Mouse (Mus musculus) heart, embryonic 13.5 days (tissue): ENCODE results near the gene Smn1. TPM values are rescaled to one million over a fixed set of nuclear protein-coding genes. Genes with fewer than 3 reads are reported as not detected.
"Not testable (repeated sequence)": the region's sequence is repeated elsewhere in the genome, so short reads cannot be mapped to it uniquely, and the experiment has no call there.

ENCODE experiments used
- ATAC-seq: fragments of 200-750 bp; cut with Nextera tagmentation; 2 replicates; pipeline ENCODE4 v1.8.0; 2017; ENCODE audit warnings: moderate TSS enrichment; ENCODE audit not compliant: insufficient number of reproducible peaks, low FRiP score, low TSS enrichment; ENCODE audit errors: extremely low read depth
- H3K27ac ChIP-seq: fragments of 300-500 bp; sonication (generic); replicated peaks from 2 replicates; pipeline ENCODE4 v1.5.1; 2015; ENCODE audit warnings: moderate library complexity, mild to moderate bottlenecking, inconsistent platforms
- H3K27me3 ChIP-seq: fragments of 300-500 bp; sonication (generic); replicated peaks from 2 replicates; pipeline ENCODE4 v1.6.1; 2015; ENCODE audit warnings: mild to moderate bottlenecking, inconsistent platforms
- H3K36me3 ChIP-seq: fragments of 300-500 bp; sonication (generic); 2 replicates; pipeline ENCODE4 v1.6.1; 2015; ENCODE audit warnings: mild to moderate bottlenecking, inconsistent platforms
- H3K4me1 ChIP-seq: fragments of 300-500 bp; sonication (generic); 2 replicates; pipeline ENCODE4 v1.6.1; 2015; ENCODE audit warnings: inconsistent platforms
- H3K4me2 ChIP-seq: fragments of 300-500 bp; sonication (generic); 2 replicates; pipeline ENCODE4 v1.6.1; 2015; ENCODE audit warnings: inconsistent platforms, mild to moderate bottlenecking, moderate library complexity
- H3K4me3 ChIP-seq: fragments of 300-500 bp; sonication (generic); 2 replicates; pipeline ENCODE4 v1.5.1; 2015; ENCODE audit warnings: moderate library complexity, mild to moderate bottlenecking, inconsistent platforms
- H3K9ac ChIP-seq: fragments of 300-500 bp; sonication (generic); 2 replicates; pipeline ENCODE4 v1.6.1; 2015; ENCODE audit warnings: inconsistent platforms, mild to moderate bottlenecking, moderate library complexity
- H3K9me3 ChIP-seq: fragments of 300-500 bp; sonication (generic); 2 replicates; pipeline ENCODE4 v1.6.1; 2016; ENCODE audit warnings: inconsistent platforms
- WGBS: fragments of 180-500 bp; shearing (Covaris S2); methylation state at CpG from one replicate; pipeline ENCODE4 v1.1.7; 2015; ENCODE audit warnings: mixed read lengths; 5-methylcytosine and 5-hydroxymethylcytosine counted together
- polyA plus RNA-seq: library from polyadenylated mRNA; unstranded; fragments of >200 nt; fragmentation: Nextera tagmentation; extraction: Ambion mirVana; gene quantifications from 2 replicates; pipeline ENCODE4 v1.2.1, GENCODE M21; 2015

The Smn1 gene
- polyA plus RNA-seq, 1 experiment from 2014 or later, result 30.4 TPM

DNA sequence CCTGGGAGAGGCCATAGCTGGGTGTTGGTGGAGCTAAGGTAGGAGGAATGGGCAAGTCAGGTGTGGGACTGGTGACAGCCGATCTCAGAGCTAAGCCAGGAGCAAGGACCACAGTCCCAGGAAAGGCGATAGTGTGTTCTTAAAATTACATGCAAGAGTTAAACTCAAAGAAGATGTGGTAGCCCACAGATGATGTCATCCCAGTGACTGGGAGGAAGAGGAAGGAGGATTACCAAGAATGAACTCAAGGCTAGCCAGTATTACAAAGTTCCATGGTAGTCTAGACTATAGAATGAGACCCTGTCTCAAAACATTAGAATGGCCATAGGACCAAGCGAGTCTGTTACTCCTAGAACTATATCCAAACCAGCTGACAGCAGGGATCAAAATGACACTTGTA, 32.0 kb downstream of the Smn1 start:
- ATAC-seq, result no peak
- Histone ChIP-seq H3K4me1 (no peaks in the 10 kb centered on the region), H3K27ac (no peak overlapping the region), H3K4me3 (no peak overlapping the region), H3K9ac (no peak overlapping the region), H3K4me2 (no peak overlapping the region), H3K9me3 (no peaks in the 10 kb centered on the region), H3K36me3 (no peaks in the 10 kb centered on the region), H3K27me3 (no peaks in the 10 kb centered on the region)
- 82% methylated on average over 3 of the region's 3 CpGs for WGBS

DNA sequence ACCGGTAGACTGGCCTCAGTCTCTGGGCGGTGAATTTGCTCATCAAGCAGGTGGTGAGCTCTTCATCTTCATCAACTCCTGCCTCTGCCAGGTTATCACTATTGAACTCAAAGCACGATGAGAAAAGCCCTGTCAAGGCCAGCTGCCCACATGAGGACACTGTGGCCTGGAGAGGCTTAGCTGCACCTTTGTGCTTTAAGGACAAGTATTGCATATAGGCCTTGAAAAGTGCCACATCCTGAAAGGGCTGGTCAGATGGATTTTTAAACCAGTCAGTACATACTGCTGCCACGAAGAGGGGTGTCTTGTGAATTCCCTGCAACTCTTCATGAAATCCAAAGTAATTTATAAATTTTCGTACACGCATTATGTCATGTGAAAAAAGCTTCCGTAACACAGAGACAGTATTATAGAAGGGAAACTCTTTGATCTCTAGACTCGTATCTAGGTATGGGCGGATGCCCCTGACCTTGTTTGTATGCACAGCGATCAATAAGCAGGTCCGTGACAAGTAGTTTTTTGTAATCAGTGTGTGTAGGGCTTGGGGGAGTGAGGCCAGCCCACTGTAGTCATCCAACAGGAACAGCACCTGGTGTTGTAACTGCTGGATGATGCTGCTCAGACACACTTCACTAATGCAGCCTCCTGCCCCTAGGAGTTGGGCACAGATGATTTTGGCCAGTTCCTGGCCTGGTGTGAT, 36.7 kb downstream of the Smn1 start:
- H3K9ac ChIP-seq, H3K4me2 ChIP-seq, H3K9me3 ChIP-seq, H3K36me3 ChIP-seq, H3K4me3 ChIP-seq, H3K4me1 ChIP-seq, ATAC-seq, H3K27me3 ChIP-seq, H3K27ac ChIP-seq: not testable (repeated sequence)
- 80% methylated on average over 11 of the region's 11 CpGs for WGBS

DNA sequence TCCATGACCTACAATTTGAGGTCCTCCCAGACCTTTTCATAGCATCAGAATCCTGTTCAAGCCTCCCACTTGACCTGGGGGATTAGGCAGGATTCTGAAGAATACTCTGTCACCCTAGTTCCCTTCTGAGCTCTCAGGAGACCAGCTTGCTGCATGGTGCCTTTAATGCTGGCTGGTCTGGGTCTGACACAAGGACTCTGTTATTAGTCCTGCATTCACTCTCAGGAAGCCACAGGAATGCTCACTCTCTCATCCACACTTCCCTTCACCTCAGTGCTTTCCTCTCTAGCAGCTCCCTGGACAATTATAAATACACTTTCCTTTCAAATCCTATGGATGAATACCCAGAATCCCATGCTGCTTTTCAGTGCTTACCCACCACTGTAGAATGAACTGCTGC, 37.8 kb downstream of the Smn1 start:
- not testable (repeated sequence) for H3K4me1 ChIP-seq, H3K4me3 ChIP-seq, H3K27ac ChIP-seq, H3K36me3 ChIP-seq, ATAC-seq, H3K9ac ChIP-seq, H3K9me3 ChIP-seq, H3K4me2 ChIP-seq, H3K27me3 ChIP-seq

DNA sequence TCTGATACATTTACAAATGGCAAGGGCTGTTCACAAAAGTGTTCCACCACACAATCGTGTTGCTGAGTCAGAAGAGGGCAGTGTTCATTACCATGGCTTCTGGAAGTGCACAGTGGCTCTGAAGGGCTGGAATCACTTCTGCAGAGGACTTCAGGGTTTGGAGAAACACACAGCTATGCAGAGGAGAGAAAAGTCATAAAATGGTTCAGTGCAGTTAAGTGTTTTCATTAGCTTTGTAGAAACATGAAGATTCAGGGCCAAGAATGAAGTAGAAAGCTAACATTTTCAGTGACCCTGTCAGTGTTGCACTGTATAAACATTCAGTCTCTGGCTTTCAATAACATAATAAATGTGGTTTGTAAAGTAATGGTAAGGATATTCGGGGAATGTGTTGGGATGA, 41.7 kb downstream of the Smn1 start:
- 54% methylated on average over 2 of the region's 2 CpGs for WGBS
- not testable (repeated sequence) for H3K4me1 ChIP-seq, H3K4me3 ChIP-seq, H3K9ac ChIP-seq, ATAC-seq, H3K27ac ChIP-seq, H3K9me3 ChIP-seq, H3K36me3 ChIP-seq, H3K27me3 ChIP-seq, H3K4me2 ChIP-seq

DNA sequence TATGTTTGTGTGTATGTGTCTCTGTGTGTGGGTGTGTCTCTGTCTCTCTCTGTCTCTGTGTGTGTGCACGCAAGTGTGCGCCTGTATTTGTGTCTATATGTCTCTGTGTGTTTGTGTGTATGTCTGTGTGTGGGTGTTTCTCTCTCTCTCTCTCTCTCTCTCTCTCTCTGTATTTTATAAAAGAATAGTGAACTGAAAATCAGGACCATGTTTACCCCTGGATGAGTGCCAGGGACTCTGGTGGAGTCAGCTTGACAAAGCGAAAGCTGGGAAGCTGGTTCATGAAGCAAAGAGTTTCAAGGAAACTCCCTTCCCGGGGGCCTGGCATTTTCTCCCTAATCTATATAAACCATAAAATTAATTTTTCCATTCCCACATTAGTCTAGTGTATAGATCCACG, 49.7 kb downstream of the Smn1 start:
- H3K4me1 ChIP-seq, H3K27ac ChIP-seq, H3K36me3 ChIP-seq, H3K9ac ChIP-seq, ATAC-seq, H3K4me2 ChIP-seq, H3K27me3 ChIP-seq, H3K4me3 ChIP-seq, H3K9me3 ChIP-seq: not testable (repeated sequence)
- WGBS, result 66% methylated on average over 4 of the region's 5 CpGs

DNA sequence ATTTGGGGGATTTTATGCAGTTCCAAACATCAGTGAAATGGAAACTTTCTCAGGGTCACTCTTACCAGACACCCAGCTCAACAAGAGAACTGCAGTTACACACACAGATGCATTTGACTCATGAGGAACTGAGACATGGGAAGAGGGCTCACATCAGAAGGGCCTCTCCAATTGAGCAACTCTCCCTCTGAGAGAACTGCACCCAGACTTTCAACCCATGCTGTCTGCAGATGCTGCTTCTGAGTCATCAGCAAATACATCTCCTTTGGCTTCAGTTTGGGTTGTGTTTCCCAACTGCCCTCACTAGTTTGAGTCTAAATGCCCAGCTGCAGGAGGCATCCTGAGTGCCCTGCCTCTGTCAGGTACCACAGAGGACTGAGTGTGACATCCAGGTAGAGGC, 58.5 kb downstream of the Smn1 start:
- H3K27me3 ChIP-seq, H3K4me2 ChIP-seq, H3K9ac ChIP-seq, H3K4me1 ChIP-seq, H3K4me3 ChIP-seq, H3K36me3 ChIP-seq, H3K9me3 ChIP-seq, ATAC-seq, H3K27ac ChIP-seq: not testable (repeated sequence)

Other genes starting within 250 kb of the Smn1 start
- 0.19 and 0.52 TPM in 2 replicates for gene Cartpt, start 223.8 kb upstream of the Smn1 start, polyA plus RNA-seq
- 24.7 and 27.8 TPM in 2 replicates for gene Mccc2, start 109.2 kb upstream of the Smn1 start, polyA plus RNA-seq
- gene Bdp1, start 20.8 kb upstream of the Smn1 start, polyA plus RNA-seq, result 17.9 and 19.2 TPM in 2 replicates
- 116 and 119 TPM in 2 replicates for gene Serf1, start 16.8 kb upstream of the Smn1 start, polyA plus RNA-seq
- gene Naip2, start 77.2 kb downstream of the Smn1 start, polyA plus RNA-seq, result 0.13 and 0.19 TPM in 2 replicates
- gene Naip5, start 121.5 kb downstream of the Smn1 start, polyA plus RNA-seq, result 0.10 and 0.19 TPM in 2 replicates
- gene Naip6, start 192.8 kb downstream of the Smn1 start, polyA plus RNA-seq, result 0.05 and 0.08 TPM in 2 replicates